Mouse (Mus musculus) 3134 (cell line): ENCODE results near the gene Olfr1225.
"Not testable (repeated sequence)": the region's sequence is repeated elsewhere in the genome, so short reads cannot be mapped to it uniquely, and the experiment has no call there.

ENCODE experiments used
- DNase-seq: peaks from one replicate; pipeline ENCODE4 v3.0.0-alpha.2; 2011; ENCODE audit warnings: low spot score; ENCODE audit not compliant: insufficient read length; ENCODE audit errors: extremely low read depth

Olfr1225 gene

DNA sequence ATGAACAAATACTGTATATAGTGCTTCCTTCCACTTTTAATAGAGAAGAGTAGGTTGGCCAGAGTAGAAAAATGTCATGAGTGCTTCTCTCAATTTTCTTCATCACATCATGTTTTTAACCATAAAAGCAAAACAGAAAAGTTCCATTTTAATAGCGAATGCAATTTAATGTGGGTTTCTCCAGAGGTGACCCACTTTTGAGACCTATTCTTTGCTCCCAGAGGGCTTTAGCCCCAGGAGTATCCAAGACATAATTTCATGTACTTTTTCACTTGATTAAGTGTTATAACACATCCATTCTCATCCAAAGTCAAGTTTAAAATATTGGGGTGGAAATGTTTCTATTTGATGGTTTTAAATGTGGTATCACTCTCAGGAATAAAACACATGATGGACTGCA lies at the start of gene Olfr1225:
Gene Olfr1225 (minus strand): TSS at position 101 of the 400 bp plus-strand sequence.
- no peak for DNase-seq

DNA sequence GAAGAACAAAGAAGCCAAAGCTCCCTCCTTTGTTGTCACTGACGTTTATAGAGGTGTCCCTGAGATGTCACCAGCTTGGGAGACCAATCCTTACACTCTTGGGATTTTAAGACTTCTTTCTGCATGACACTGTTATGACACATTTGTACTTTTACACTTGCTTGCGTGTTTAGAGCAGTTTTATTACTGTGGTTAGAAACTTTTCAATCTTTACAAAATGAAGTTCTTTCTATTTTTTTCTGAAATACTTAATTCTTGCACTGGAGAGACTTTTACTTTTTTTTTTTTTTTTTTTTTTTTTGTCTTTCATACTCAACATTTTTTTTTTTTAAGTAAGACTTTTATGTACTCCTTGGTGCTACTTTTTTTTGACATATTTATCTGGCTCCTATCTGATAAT lies 25.5 kb upstream of the Olfr1225 start, which contains the start of gene Olfr1226:
Gene Olfr1226 (minus strand): TSS at position 101 of the 400 bp plus-strand sequence.
- no peak for DNase-seq

GRCm38 (mm10) chr2:89196325-89196982 lies 22.0 kb upstream of the Olfr1225 start:
- DNase-seq, result no peak

- not testable (repeated sequence) for DNase-seq
Observed at GRCm38 (mm10) chr2:89164711-89165110, 9.8 kb downstream of the Olfr1225 start.

DNA sequence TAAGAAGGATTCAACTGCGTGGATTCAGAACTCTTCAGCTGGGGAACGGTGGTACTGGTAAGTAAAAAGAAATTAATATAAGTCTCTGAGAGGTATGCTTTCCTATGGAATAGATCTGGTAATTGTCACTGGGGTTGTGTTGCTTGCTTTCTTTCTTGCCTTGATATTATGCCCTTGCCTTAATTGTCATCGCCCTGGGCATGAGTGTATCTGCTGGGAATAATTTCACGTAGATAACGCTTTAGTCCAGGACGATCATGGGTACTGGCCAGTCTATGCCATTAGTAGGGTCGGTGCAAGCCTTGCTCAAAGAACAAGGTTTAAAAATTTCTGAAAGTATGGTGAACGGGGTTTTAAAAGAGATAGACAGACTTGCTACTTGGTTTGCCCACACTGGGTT lies 10.5 kb downstream of the Olfr1225 start, which contains the start of gene Olfr1224-ps1:
Gene Olfr1224-ps1 (minus strand): TSS at position 101 of the 400 bp plus-strand sequence.
- DNase-seq, result not testable (repeated sequence)

- no peak for DNase-seq
Observed at GRCm38 (mm10) chr2:89151460-89151859, 23.0 kb downstream of the Olfr1225 start, which contains the start of gene Olfr1223. Gene Olfr1223, minus strand, starts transcription at chr2:89151560.

GRCm38 (mm10) chr2:89132954-89133353 lies 41.5 kb downstream of the Olfr1225 start, which contains the start of gene Olfr1222:
Gene Olfr1222, minus strand, starts transcription at chr2:89133054.
- DNase-seq, result no peak
